10 mouse cellular contexts compared by ENCODE assay signal in the genomic region with DNA sequence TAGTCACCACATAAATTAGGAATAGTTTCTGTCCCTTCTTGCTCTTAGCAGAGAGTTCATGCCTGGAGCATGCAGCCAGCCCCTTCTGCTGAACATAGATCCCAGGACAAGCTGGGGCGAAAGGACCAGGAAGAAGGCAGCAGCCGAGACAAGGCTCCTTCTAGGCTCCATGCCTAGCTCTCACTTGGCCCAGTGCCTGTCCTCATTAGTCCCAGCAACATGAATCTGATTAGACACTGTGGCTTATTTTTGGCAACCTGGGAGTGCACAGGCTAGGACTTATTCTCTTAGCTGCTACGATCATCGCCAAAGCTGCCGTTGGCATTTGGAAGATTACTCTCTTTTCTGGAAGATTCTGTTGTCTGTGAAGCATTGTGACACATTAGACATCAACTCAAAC.
DNase-seq lines count a peak whose midpoint lies in the region; ATAC-seq lines count a peak whose summit lies in the region.
"Had no signal": no experiment of that assay in that cellular context is flagged by ENCODE, and none has a peak within 500 bp of the region (broad histone marks: within the 10 kb centered on the region; RNA-seq: fewer than 3 reads in every experiment).

No protein-coding gene starts in this region.

- no peaks in the 10 kb centered on the region for H3K27me3 ChIP-seq in embryonic facial prominence, embryonic 14.5 days (replicated peaks; ENCODE audit: control insufficient read depth, insufficient read depth, low read length)
- H3K27me3 ChIP-seq in embryonic facial prominence, embryonic 10.5 days (replicated peaks; ENCODE audit: low read depth, poor library complexity, severe bottlenecking), result no peaks in the 10 kb centered on the region
- no peaks in the 10 kb centered on the region for H3K27me3 ChIP-seq in midbrain, embryonic 14.5 days (ENCODE audit: control insufficient read depth, insufficient read depth, low read length)
- H3K27me3 ChIP-seq: liver, embryonic 13.5 days; stomach, embryonic 15.5 days had no signal

- no peak overlapping the region for H3K27ac ChIP-seq in embryonic facial prominence, embryonic 14.5 days (replicated peaks; ENCODE audit: low read depth, low read length)
- H3K27ac ChIP-seq in embryonic facial prominence, embryonic 10.5 days (replicated peaks), result no peak overlapping the region
- H3K27ac ChIP-seq in midbrain, embryonic 14.5 days (replicated peaks; ENCODE audit: low read depth, low read length), result no peak overlapping the region
- H3K27ac ChIP-seq: liver, embryonic 13.5 days; stomach, embryonic 15.5 days had no signal

- no peak overlapping the region for H3K9ac ChIP-seq in embryonic facial prominence, embryonic 14.5 days (ENCODE audit: low read depth, low read length)
- no peak overlapping the region for H3K9ac ChIP-seq in midbrain, embryonic 14.5 days (replicated peaks; ENCODE audit: low read length)
- H3K9ac ChIP-seq: liver, embryonic 13.5 days; stomach, embryonic 15.5 days had no signal

- H3K9me3 ChIP-seq in embryonic facial prominence, embryonic 14.5 days (ENCODE audit: control insufficient read depth, low read length), result no peaks in the 10 kb centered on the region
- H3K9me3 ChIP-seq in embryonic facial prominence, embryonic 10.5 days, result no peaks in the 10 kb centered on the region
- H3K9me3 ChIP-seq in midbrain, embryonic 14.5 days (ENCODE audit: control insufficient read depth, low read length), result no peaks in the 10 kb centered on the region
- H3K9me3 ChIP-seq: liver, embryonic 13.5 days; stomach, embryonic 15.5 days had no signal

- 0 out of 2 replicates have a peak, but pooled peaks have one; percentile 22 for ATAC-seq in embryonic facial prominence, embryonic 14.5 days (ENCODE audit: low read depth)
- ATAC-seq in midbrain, embryonic 14.5 days (ENCODE audit: low FRiP score, low TSS enrichment), result no peak

- WGBS in embryonic facial prominence, embryonic 14.5 days, result 52% methylated on average over 5 of the region's 5 CpGs
- WGBS in embryonic facial prominence, embryonic 10.5 days, result 84% methylated on average over 5 of the region's 5 CpGs
- WGBS in midbrain, embryonic 14.5 days, result 58% methylated on average over 5 of the region's 5 CpGs

- no peaks in the 10 kb centered on the region; the same call in 1 of the 2 replicates for H3K4me1 ChIP-seq in embryonic facial prominence, embryonic 14.5 days (ENCODE audit: control insufficient read depth, insufficient read depth, low read length)
- H3K4me1 ChIP-seq in embryonic facial prominence, embryonic 10.5 days, result peaks cover 5% of the 10 kb centered on the region; the same call in 1 of the 2 replicates
- peaks cover 15% of the 10 kb centered on the region; the same call in 1 of the 2 replicates for H3K4me1 ChIP-seq in midbrain, embryonic 14.5 days (ENCODE audit: control insufficient read depth, insufficient read depth, low read length)
- H3K4me1 ChIP-seq: liver, embryonic 13.5 days had no signal

- peak; percentile 77 for DNase-seq in embryonic facial prominence, embryonic 14.5 days (ENCODE audit: low spot score)
- no peak for DNase-seq in embryonic facial prominence, embryonic 10.5 days (ENCODE audit: low spot score)
- peak; percentile 48 for DNase-seq in urinary bladder, postnatal 14 days (ENCODE audit: low spot score)
- DNase-seq in urinary bladder, postnatal 25 days (ENCODE audit: low spot score), result no peak
- peak; percentile 31 to 52 for DNase-seq in kidney, postnatal 4 days
- peak; percentile 72 for DNase-seq in midbrain, embryonic 14.5 days
- DNase-seq in spleen, postnatal 10 days (ENCODE audit: low spot score in 2 of 2), result no peak
- no peak for DNase-seq in spleen, adult 12 weeks (ENCODE audit: low spot score)
- DNase-seq: liver, embryonic 13.5 days had no signal

- no peaks in the 10 kb centered on the region for H3K36me3 ChIP-seq in embryonic facial prominence, embryonic 14.5 days (ENCODE audit: control insufficient read depth, insufficient read depth, low read length)
- H3K36me3 ChIP-seq in embryonic facial prominence, embryonic 10.5 days (replicated peaks), result no peaks in the 10 kb centered on the region
- H3K36me3 ChIP-seq in midbrain, embryonic 14.5 days (ENCODE audit: control insufficient read depth, insufficient read depth, low read length), result peaks cover 5% of the 10 kb centered on the region; the same call in 1 of the 2 replicates
- H3K36me3 ChIP-seq: liver, embryonic 13.5 days; stomach, embryonic 15.5 days had no signal

- no peak overlapping the region for H3K4me3 ChIP-seq in embryonic facial prominence, embryonic 14.5 days (ENCODE audit: low read depth, low read length)
- H3K4me3 ChIP-seq in embryonic facial prominence, embryonic 10.5 days, result no peak overlapping the region
- no peak overlapping the region for H3K4me3 ChIP-seq in midbrain, embryonic 14.5 days (replicated peaks; ENCODE audit: low read depth, low read length)
- H3K4me3 ChIP-seq: liver, embryonic 13.5 days; stomach, embryonic 15.5 days had no signal

- H3K4me2 ChIP-seq in embryonic facial prominence, embryonic 14.5 days (ENCODE audit: low read depth, low read length), result no peak overlapping the region
- no peak overlapping the region for H3K4me2 ChIP-seq in midbrain, embryonic 14.5 days (ENCODE audit: low read length)
- H3K4me2 ChIP-seq: liver, embryonic 13.5 days; stomach, embryonic 15.5 days had no signal

Comparison
In these comparisons a context has a peak if more than half of its experiments do, and no peak if none do; other contexts are left out.
1. DNase-seq: peak in embryonic facial prominence, embryonic 14.5 days (single experiment), urinary bladder, postnatal 14 days (single experiment), kidney, postnatal 4 days (2 of 2) and midbrain, embryonic 14.5 days (single experiment); none in embryonic facial prominence, embryonic 10.5 days (single experiment), urinary bladder, postnatal 25 days (single experiment), spleen, postnatal 10 days (0 of 2) and spleen, adult 12 weeks (single experiment).